Mouse (Mus musculus): ENCODE results near the gene Luc7l2.

GRCm38 (mm10) chr6:38552636-38553000 lies 1.5 kb downstream of the Luc7l2 start:
- TF ChIP-seq CTCF (IDR thresholded peaks at IDR 0.05; ENCODE audit: low read depth) = no peak
- TF ChIP-seq EP300 (optimal IDR thresholded peaks at IDR 0.05) = no peak
